Mouse (Mus musculus) kidney, embryonic 16.5 days (tissue): ENCODE data around the gene Slc25a38. TPM values are rescaled to one million over a fixed set of nuclear protein-coding genes. Genes with fewer than 3 reads are reported as not detected.

Source experiments
- ATAC-seq: fragments of 200-750 bp; cut with Nextera tagmentation; 2 replicates; pipeline ENCODE4 v1.8.0; 2017; ENCODE audit warnings: moderate TSS enrichment; ENCODE audit not compliant: low FRiP score, low TSS enrichment
- H3K27ac ChIP-seq: fragments of 300-500 bp; sonication (generic); 2 replicates; pipeline ENCODE4 v1.5.1; 2014; ENCODE audit warnings: low read length
- H3K27me3 ChIP-seq: fragments of 300-500 bp; sonication (generic); 2 replicates; pipeline ENCODE4 v1.6.1; 2014; ENCODE audit warnings: low read length, control low read depth, mixed read lengths; ENCODE audit not compliant: insufficient read depth
- H3K36me3 ChIP-seq: fragments of 300-500 bp; sonication (generic); 2 replicates; pipeline ENCODE4 v1.6.1; 2014; ENCODE audit warnings: low read length, control low read depth, mixed read lengths; ENCODE audit not compliant: insufficient read depth
- H3K4me1 ChIP-seq: fragments of 300-500 bp; sonication (generic); 2 replicates; pipeline ENCODE4 v1.6.1; 2014; ENCODE audit warnings: low read length, control low read depth, mixed read lengths; ENCODE audit not compliant: insufficient read depth
- H3K4me2 ChIP-seq: fragments of 300-500 bp; sonication (generic); replicated peaks from 2 replicates; pipeline ENCODE4 v1.6.1; 2014; ENCODE audit warnings: low read depth, low read length
- H3K4me3 ChIP-seq: fragments of 300-500 bp; sonication (generic); 2 replicates; pipeline ENCODE4 v1.5.1; 2014; ENCODE audit warnings: mild to moderate bottlenecking, low read length
- H3K9ac ChIP-seq: fragments of 300-500 bp; sonication (generic); replicated peaks from 2 replicates; pipeline ENCODE4 v1.6.1; 2014; ENCODE audit warnings: low read length
- H3K9me3 ChIP-seq: fragments of 300-500 bp; sonication (generic); 2 replicates; pipeline ENCODE4 v1.6.1; 2016; ENCODE audit warnings: low read length, control low read depth
- WGBS: fragments of 180-500 bp; shearing (Covaris S2); extraction: QIAGEN DNeasy Blood & Tissue Kit; methylation state at CpG from one replicate; pipeline ENCODE4 v1.1.7; 2014; 5-methylcytosine and 5-hydroxymethylcytosine counted together
- polyA plus RNA-seq: library from polyadenylated mRNA; unstranded; fragments of >200 nt; fragmentation: Nextera tagmentation; extraction: Ambion mirVana; gene quantifications from 2 replicates; pipeline ENCODE4 v1.2.1, GENCODE M21; 2015

Slc25a38 gene
- polyA plus RNA-seq, 1 experiment from 2014 or later = 36.3 TPM

GRCm38 (mm10) chr9:120133755-120134475 lies 23.7 kb downstream of the Slc25a38 start:
- Histone ChIP-seq H3K9ac (no peak overlapping the region), H3K27ac (no peak overlapping the region), H3K4me2 (no peak overlapping the region), H3K27me3 (no peaks in the 10 kb centered on the region), H3K9me3 (no peaks in the 10 kb centered on the region), H3K36me3 (peaks cover 40% of the 10 kb centered on the region), H3K4me1 (peaks cover 9% of the 10 kb centered on the region), H3K4me3 (no peak overlapping the region)
- no peak for ATAC-seq
- WGBS = 35% methylated on average over 6 of the region's 6 CpGs

DNA sequence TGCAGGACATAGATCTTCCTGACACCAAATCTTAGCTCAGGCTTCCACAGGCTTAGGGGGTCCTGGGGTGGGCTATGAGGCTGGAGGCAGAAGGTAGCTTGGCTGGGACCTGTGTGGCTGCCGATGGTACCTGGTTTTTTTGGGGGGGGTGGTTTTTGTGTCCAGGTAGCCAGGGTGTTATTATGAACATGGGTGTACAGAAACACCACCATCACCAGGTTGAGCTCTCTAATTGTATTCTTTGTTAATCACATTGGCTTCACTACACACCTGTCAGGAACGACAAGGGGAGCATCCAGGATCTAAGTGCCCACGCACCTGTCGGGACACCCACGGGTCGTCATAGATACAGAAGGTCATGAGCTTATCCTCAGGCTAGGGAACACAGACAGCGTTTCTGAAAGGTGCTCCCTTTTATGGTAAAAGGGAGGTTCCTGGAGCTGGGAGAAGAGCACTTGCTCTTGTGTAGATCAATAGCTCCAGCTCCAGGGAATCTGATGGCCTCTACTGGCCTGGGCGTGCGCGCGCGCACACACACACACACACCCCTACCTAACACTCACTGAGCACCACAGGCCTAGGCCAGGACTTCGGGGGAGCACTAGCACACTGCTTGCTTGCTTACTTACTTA lies 24.5 kb downstream of the Slc25a38 start:
- Histone ChIP-seq H3K4me3 (no peak overlapping the region), H3K4me1 (peaks cover 2% of the 10 kb centered on the region), H3K9ac (no peak overlapping the region), H3K4me2 (no peak overlapping the region), H3K27me3 (no peaks in the 10 kb centered on the region), H3K27ac (no peak overlapping the region), H3K36me3 (peaks cover 33% of the 10 kb centered on the region), H3K9me3 (no peaks in the 10 kb centered on the region)
- WGBS = 75% methylated on average over 13 of the region's 13 CpGs
- no peak; the same call in 1 of the 2 replicates for ATAC-seq

DNA sequence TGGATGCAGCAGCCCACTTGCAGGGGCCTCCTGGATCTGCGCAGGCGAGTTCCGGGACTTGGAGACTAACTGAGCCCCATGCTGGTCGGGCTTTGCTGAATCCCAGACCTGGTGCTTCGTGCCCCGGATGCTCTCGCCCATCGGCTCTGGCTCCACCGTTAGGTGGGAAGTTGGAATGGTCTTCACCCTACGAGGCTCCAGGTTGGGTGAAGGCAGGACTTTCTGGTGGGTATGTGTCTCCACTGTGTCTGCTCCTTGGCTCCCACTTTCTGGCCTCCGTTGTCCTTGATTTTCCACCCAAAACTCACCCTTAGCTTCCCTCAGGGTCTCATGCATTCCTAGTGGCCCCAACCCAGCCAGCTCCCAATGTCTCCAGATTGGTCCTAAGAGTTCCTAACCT lies 25.3 kb downstream of the Slc25a38 start:
- 90% methylated on average over 11 of the region's 11 CpGs for WGBS
- no peak for ATAC-seq
- no peak overlapping the region for H3K9ac ChIP-seq

DNA sequence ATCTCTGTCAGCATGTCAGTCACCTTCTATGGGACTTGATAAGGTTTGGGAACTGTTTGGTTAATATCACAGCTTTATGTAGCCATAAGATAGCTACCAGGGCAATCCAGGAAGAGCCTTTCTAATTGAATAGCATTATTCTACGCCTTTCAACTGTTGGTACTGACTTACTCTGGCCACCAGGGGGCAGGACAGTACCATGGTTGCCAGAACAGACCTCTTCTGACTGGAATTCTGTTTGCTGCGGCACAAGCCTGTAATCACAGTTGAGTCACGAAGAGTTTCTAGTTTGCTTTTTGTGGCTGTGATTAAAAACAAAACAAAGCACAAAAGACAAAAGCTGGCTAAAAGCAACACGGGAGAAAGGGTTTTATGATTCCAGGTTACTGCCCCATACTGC lies 30.5 kb downstream of the Slc25a38 start:
- no peaks in the 10 kb centered on the region for H3K4me1 ChIP-seq
- no peaks in the 10 kb centered on the region for H3K36me3 ChIP-seq
- no peak overlapping the region for H3K4me3 ChIP-seq
- ATAC-seq = no peak
- H3K27me3 ChIP-seq = no peaks in the 10 kb centered on the region
- no peak overlapping the region for H3K4me2 ChIP-seq
- WGBS = 9% methylated on average over 4 of the region's 4 CpGs
- H3K27ac ChIP-seq = no peak overlapping the region
- no peak overlapping the region for H3K9ac ChIP-seq
- H3K9me3 ChIP-seq = no peaks in the 10 kb centered on the region

More for the DNA sequence above, 25.3 kb downstream of the Slc25a38 start:
- no peak overlapping the region for H3K4me2 ChIP-seq
- no peaks in the 10 kb centered on the region for H3K4me1 ChIP-seq
- H3K36me3 ChIP-seq = peaks cover 25% of the 10 kb centered on the region
- H3K4me3 ChIP-seq = no peak overlapping the region
- H3K27ac ChIP-seq = no peak overlapping the region
- H3K27me3 ChIP-seq = no peaks in the 10 kb centered on the region
- H3K9me3 ChIP-seq = no peaks in the 10 kb centered on the region

GRCm38 (mm10) chr9:120144474-120144873 lies 34.3 kb downstream of the Slc25a38 start:
- Histone ChIP-seq H3K4me3 (no peak overlapping the region), H3K4me1 (no peaks in the 10 kb centered on the region), H3K27me3 (no peaks in the 10 kb centered on the region), H3K4me2 (no peak overlapping the region), H3K27ac (no peak overlapping the region), H3K9ac (no peak overlapping the region), H3K9me3 (no peaks in the 10 kb centered on the region), H3K36me3 (no peaks in the 10 kb centered on the region)
- no peak for ATAC-seq
- 83% methylated on average over 13 of the region's 13 CpGs for WGBS

- WGBS = 79% methylated on average over 11 of the region's 11 CpGs
- no peaks in the 10 kb centered on the region for H3K27me3 ChIP-seq
- ATAC-seq = no peak
- H3K4me2 ChIP-seq = no peak within 1 kb of the TSS
- no peaks in the 10 kb centered on the region for H3K36me3 ChIP-seq
- H3K27ac ChIP-seq = no peak within 1 kb of the TSS
- no peaks in the 10 kb centered on the region for H3K4me1 ChIP-seq
- H3K9ac ChIP-seq = no peak within 1 kb of the TSS
- no peaks in the 10 kb centered on the region for H3K9me3 ChIP-seq
- no peak within 1 kb of the TSS for H3K4me3 ChIP-seq
These were observed 39.2 kb downstream of the Slc25a38 start, which contains the start of gene Mobp for GRCm38 (mm10) chr9:120149222-120149828. Mobp (plus strand) TSS chr9:120149707.

DNA sequence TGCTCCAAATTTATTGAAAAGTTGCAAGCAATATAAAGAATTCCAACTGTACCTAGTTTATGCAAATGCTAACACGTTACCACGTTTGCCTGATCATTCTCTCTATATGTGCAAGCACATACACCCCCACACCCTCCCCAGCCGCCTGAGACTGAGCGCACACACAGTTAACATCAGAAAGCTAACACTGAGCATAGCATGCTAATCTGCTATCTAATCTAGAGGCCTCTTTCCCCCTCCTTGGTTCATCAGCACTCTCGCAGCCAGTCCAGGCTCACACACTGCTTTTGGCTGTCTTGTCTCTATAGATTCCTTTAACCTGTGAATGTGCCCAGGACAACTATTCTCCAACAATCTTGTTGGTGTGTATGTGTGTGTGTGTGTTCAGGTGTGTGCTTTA lies 41.0 kb downstream of the Slc25a38 start:
- no peaks in the 10 kb centered on the region for H3K27me3 ChIP-seq
- no peak overlapping the region for H3K4me2 ChIP-seq
- no peak overlapping the region for H3K9ac ChIP-seq
- no peaks in the 10 kb centered on the region for H3K36me3 ChIP-seq
- ATAC-seq = no peak
- H3K9me3 ChIP-seq = no peaks in the 10 kb centered on the region
- H3K4me3 ChIP-seq = no peak overlapping the region
- 75% methylated on average over 5 of the region's 5 CpGs for WGBS
- no peaks in the 10 kb centered on the region for H3K4me1 ChIP-seq
- H3K27ac ChIP-seq = no peak overlapping the region

DNA sequence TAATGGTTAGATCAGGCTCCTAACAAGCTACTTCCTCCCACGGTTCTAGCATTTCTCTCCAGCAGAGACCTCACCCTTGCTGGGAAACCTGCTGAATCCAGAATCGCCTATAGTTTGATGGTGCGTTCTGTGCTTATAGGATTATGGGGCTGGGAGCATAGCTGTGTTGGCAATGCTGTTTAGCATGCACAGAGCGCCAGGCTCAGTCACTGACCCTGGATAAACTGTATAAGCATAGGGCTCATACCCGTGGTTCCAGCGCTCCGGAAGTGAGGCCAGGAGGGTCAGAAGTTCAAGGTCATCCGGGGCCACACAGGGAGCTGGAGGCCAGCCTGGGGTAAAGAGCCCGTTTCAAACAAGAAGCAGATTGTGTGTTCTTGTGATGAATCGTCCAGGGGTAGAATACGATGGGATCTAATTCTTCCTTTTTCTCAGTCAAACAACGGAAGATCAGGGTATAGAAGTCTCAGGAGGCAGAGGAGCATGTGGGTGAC lies 41.8 kb downstream of the Slc25a38 start:
- H3K4me2 ChIP-seq = no peak overlapping the region
- H3K36me3 ChIP-seq = no peaks in the 10 kb centered on the region
- no peak for ATAC-seq
- no peak overlapping the region for H3K4me3 ChIP-seq
- H3K27ac ChIP-seq = no peak overlapping the region
- H3K4me1 ChIP-seq = no peaks in the 10 kb centered on the region
- H3K27me3 ChIP-seq = no peaks in the 10 kb centered on the region
- no peak overlapping the region for H3K9ac ChIP-seq
- no peaks in the 10 kb centered on the region for H3K9me3 ChIP-seq
- 80% methylated on average over 12 of the region's 12 CpGs for WGBS

DNA sequence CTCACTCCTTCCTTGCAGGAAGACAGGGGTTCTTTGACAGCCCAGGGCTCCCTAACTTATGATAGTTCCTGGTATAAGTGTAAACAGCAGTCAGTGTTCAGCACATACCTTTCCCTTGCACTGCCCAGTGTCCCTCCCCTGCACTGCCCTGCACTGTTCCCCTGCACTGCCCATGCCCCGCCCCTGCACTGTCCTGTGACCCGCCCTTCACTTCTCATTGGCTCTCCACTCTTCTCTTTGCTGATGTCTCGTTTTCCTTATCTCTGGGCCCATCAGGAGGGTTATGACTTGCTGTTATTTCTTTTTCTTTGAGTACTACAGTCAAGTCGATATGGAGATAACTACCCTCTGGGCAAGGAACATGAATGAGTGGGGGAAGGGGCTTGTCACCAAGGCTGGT lies 47.9 kb downstream of the Slc25a38 start:
- Histone ChIP-seq H3K27ac (no peak overlapping the region), H3K4me3 (no peak overlapping the region), H3K27me3 (no peaks in the 10 kb centered on the region), H3K9ac (no peak overlapping the region), H3K4me1 (no peaks in the 10 kb centered on the region), H3K4me2 (no peak overlapping the region), H3K36me3 (no peaks in the 10 kb centered on the region), H3K9me3 (no peaks in the 10 kb centered on the region)
- WGBS = 36% methylated on average over 4 of the region's 4 CpGs
- ATAC-seq = peak; percentile 82

- no peaks in the 10 kb centered on the region for H3K4me1 ChIP-seq
- 86% methylated on average over 16 of the region's 16 CpGs for WGBS
These were observed 53.7 kb downstream of the Slc25a38 start for GRCm38 (mm10) chr9:120163862-120164261.

More at GRCm38 (mm10) chr9:120163862-120164261, 53.7 kb downstream of the Slc25a38 start:
- Histone ChIP-seq H3K27me3 (no peaks in the 10 kb centered on the region), H3K9me3 (no peaks in the 10 kb centered on the region), H3K4me2 (no peak overlapping the region), H3K9ac (no peak overlapping the region), H3K4me3 (no peak overlapping the region), H3K36me3 (no peaks in the 10 kb centered on the region), H3K27ac (no peak overlapping the region)
- ATAC-seq = no peak
